Mouse (Mus musculus): ENCODE results near the gene Unc13b. TPM values are rescaled to one million over a fixed set of nuclear protein-coding genes. Genes with fewer than 3 reads are reported as not detected.

The Unc13b gene
- polyA plus RNA-seq, 1 experiment = 0.38 TPM

GRCm38 (mm10) chr4:43160045-43160444 lies 101.3 kb downstream of the Unc13b start:
- Histone ChIP-seq H3K4me1 (ENCODE audit: control insufficient read depth, insufficient read depth, low read length) (no peaks in the 10 kb centered on the region), H3K4me3 (ENCODE audit: insufficient read depth, low read length) (no peak overlapping the region), H3K27ac (ENCODE audit: insufficient read depth, low read depth, low read length) (no peak overlapping the region)
- TF ChIP-seq POLR2A (IDR thresholded peaks at IDR 0.05; ENCODE audit: borderline replicate concordance, low read depth, low read length) (no peak), CTCF (IDR thresholded peaks at IDR 0.05; ENCODE audit: low read depth, low read length) (no peak)

- no peak for TF ChIP-seq POLR2A (IDR thresholded peaks at IDR 0.05; ENCODE audit: borderline replicate concordance, low read depth, low read length)
- no peak for TF ChIP-seq CTCF (IDR thresholded peaks at IDR 0.05; ENCODE audit: low read depth, low read length)
- Histone ChIP-seq H3K27ac (ENCODE audit: insufficient read depth, low read depth, low read length) (no peak overlapping the region), H3K4me3 (ENCODE audit: insufficient read depth, low read length) (no peak overlapping the region), H3K4me1 (ENCODE audit: control insufficient read depth, insufficient read depth, low read length) (no peaks in the 10 kb centered on the region)
These were observed 102.4 kb downstream of the Unc13b start for GRCm38 (mm10) chr4:43161124-43161657.

GRCm38 (mm10) chr4:43163205-43163604 lies 104.5 kb downstream of the Unc13b start:
- H3K27ac ChIP-seq (ENCODE audit: insufficient read depth, low read depth, low read length) = no peak overlapping the region
- H3K4me3 ChIP-seq (ENCODE audit: insufficient read depth, low read length) = no peak overlapping the region
- TF ChIP-seq POLR2A (IDR thresholded peaks at IDR 0.05; ENCODE audit: borderline replicate concordance, low read depth, low read length) (no peak), CTCF (IDR thresholded peaks at IDR 0.05; ENCODE audit: low read depth, low read length) (no peak)
- H3K4me1 ChIP-seq (ENCODE audit: control insufficient read depth, insufficient read depth, low read length) = no peaks in the 10 kb centered on the region

DNA sequence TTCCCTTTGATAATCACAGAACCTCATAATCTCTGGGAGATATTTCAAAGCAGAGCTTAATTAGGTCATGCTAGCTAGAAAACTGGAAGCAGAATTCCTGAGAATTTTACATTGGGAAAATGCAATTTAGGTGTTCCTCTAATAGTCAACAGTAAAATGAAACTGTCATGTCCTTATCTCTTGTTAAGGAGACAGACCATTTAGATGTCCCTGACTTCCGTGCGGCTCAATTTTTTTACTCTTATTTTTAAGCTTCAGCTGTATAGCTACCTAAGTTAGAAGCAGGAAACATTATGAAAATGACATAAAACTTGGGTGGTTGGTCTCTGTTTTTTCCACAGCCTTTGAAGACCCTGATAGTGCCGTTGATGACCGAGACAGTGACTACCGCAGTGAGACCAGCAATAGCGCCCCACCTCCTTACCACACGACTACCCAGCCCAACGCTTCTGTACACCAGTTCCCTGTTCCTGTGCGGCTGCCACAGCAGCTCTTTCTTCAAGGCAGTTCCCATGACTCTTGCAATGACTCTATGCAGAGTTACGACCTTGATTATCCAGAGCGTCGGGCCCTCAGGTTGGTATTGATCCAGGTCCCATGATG lies 106.8 kb downstream of the Unc13b start:
- Histone ChIP-seq H3K27ac (ENCODE audit: insufficient read depth, low read depth, low read length) (no peak overlapping the region), H3K4me1 (ENCODE audit: control insufficient read depth, insufficient read depth, low read length) (no peaks in the 10 kb centered on the region), H3K4me3 (ENCODE audit: insufficient read depth, low read length) (no peak overlapping the region)
- no peak for TF ChIP-seq POLR2A (IDR thresholded peaks at IDR 0.05; ENCODE audit: borderline replicate concordance, low read depth, low read length)
- no peak for TF ChIP-seq CTCF (IDR thresholded peaks at IDR 0.05; ENCODE audit: low read depth, low read length)

DNA sequence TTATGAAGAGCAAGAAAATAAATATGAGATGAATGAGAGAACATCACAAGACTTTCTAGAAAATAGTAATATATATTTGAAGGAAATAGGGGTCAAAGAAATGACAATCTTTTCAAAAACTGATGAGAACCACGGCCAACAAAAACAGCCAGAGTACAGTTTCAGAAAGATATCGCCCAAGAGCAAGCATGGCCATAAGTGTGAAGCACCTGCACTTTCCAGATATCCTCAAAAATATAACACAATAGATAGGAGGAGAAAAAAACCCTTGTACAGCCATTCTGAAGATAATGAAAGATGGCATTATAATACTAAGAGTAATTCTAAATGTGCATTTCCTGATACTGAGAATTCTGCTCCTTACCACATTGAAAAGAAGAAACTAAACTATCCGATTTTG lies 111.3 kb downstream of the Unc13b start:
- TF ChIP-seq CTCF (IDR thresholded peaks at IDR 0.05; ENCODE audit: low read depth, low read length) (no peak), POLR2A (IDR thresholded peaks at IDR 0.05; ENCODE audit: borderline replicate concordance, low read depth, low read length) (no peak)
- Histone ChIP-seq H3K4me1 (ENCODE audit: control insufficient read depth, insufficient read depth, low read length) (no peaks in the 10 kb centered on the region), H3K27ac (ENCODE audit: insufficient read depth, low read depth, low read length) (no peak overlapping the region), H3K4me3 (ENCODE audit: insufficient read depth, low read length) (no peak overlapping the region)

GRCm38 (mm10) chr4:43177126-43177525 lies 118.4 kb downstream of the Unc13b start:
- H3K27ac ChIP-seq (ENCODE audit: insufficient read depth, low read depth, low read length) = no peak overlapping the region
- no peak overlapping the region for H3K4me3 ChIP-seq (ENCODE audit: insufficient read depth, low read length)
- TF ChIP-seq CTCF (IDR thresholded peaks at IDR 0.05; ENCODE audit: low read depth, low read length) = no peak
- no peak for TF ChIP-seq POLR2A (IDR thresholded peaks at IDR 0.05; ENCODE audit: borderline replicate concordance, low read depth, low read length)
- no peaks in the 10 kb centered on the region for H3K4me1 ChIP-seq (ENCODE audit: control insufficient read depth, insufficient read depth, low read length)

DNA sequence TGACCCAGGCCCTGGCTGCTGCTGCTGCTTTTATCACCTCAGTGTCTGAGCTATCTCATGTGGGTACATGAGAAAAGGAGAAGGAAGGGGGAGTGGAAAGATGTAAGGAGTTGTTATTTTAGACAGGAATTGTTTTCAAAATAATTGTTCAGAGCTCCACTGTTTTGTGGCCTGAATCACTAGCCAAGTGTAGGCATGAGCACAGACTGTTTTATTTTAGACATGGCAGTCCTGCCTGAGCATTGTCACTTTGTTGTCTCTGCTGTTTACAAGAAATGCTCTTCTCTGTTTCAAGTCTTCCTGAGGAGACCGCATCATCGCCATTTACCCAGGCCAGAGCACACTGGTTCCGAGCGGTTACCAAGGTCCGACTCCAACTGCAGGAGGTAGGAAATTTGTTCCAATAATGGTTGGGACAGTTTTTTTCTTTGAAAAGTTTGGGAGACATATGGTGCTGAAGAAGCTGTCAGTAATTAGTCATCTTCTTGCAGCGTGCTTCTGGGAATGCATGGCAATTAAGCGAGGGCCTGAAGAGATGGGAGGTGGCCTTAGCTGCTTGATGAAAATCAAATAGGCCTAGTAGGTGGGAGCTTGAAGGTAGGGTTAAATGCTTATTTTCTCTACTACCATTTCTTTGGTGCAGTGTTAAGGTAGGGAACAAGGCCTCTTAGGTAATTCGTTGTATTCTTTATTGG lies 123.9 kb downstream of the Unc13b start:
- no peak overlapping the region for H3K4me3 ChIP-seq (ENCODE audit: insufficient read depth, low read length)
- no peaks in the 10 kb centered on the region for H3K4me1 ChIP-seq (ENCODE audit: control insufficient read depth, insufficient read depth, low read length)
- no peak for TF ChIP-seq POLR2A (IDR thresholded peaks at IDR 0.05; ENCODE audit: borderline replicate concordance, low read depth, low read length)
- no peak overlapping the region for H3K27ac ChIP-seq (ENCODE audit: insufficient read depth, low read depth, low read length)

DNA sequence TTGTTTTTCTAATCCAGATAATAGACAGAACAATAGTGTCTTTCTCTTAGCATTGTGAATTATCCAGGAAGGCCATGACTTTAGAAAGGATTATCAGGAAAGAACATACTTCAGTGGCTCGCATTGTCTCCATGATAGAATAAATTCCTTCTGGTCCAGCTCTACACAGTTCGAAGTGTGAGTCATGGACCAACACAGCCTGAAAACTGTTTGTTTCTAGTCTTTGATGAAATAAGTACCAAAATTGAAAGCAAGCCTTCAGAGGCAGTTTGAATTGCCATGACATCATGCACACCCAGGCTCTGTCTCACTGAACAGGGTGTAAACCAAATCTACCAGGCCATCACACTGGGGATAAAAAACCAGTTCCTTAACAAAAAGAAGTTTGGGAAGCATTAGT lies 128.7 kb downstream of the Unc13b start:
- Histone ChIP-seq H3K27ac (ENCODE audit: insufficient read depth, low read depth, low read length) (no peak overlapping the region), H3K4me3 (ENCODE audit: insufficient read depth, low read length) (no peak overlapping the region), H3K4me1 (ENCODE audit: control insufficient read depth, insufficient read depth, low read length) (no peaks in the 10 kb centered on the region)
- TF ChIP-seq POLR2A (IDR thresholded peaks at IDR 0.05; ENCODE audit: borderline replicate concordance, low read depth, low read length) = no peak
- no peak for TF ChIP-seq CTCF (IDR thresholded peaks at IDR 0.05; ENCODE audit: low read depth, low read length)

DNA sequence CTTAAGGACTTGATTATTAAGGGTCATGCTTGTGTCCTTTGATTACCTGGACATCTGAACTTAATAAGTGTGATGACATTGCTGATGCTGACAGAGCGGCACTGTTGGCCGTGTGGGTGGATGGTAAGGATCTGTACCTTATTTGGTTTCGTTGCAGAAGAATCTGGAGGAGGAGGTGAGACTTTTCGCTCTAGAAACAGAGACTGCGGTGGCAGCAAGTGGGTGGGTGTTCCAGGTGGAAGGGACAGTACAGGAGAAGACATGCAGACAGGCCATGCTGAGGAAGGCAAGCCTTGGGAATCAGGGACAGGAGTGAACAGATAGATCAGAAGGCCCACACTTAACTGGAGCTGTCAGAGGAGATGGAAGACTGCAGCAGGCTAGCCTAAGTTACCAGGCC lies 130.6 kb downstream of the Unc13b start:
- Histone ChIP-seq H3K27ac (ENCODE audit: insufficient read depth, low read depth, low read length) (no peak overlapping the region), H3K4me1 (ENCODE audit: control insufficient read depth, insufficient read depth, low read length) (no peaks in the 10 kb centered on the region), H3K4me3 (ENCODE audit: insufficient read depth, low read length) (no peak overlapping the region)
- no peak for TF ChIP-seq CTCF (IDR thresholded peaks at IDR 0.05; ENCODE audit: low read depth, low read length)
- TF ChIP-seq POLR2A (IDR thresholded peaks at IDR 0.05; ENCODE audit: borderline replicate concordance, low read depth, low read length) = no peak

DNA sequence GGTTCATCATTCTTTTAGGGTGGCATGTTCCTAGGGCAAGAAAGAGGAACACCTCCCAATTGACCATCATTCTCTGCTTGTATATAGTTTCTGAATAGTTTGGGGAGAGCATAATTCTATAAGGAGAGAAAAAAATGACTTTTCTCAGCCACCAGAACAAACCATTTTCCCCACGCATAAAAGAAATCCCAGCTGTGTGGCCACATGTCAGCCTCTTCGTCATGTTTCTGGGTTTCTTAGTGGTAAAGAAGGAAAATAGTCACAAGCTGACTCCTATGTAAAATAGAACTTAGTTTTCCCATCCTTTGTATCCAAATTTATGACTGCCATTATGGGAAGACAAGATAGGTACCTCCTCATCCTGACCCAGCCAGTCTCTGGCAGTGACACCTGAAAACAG lies 146.2 kb downstream of the Unc13b start:
- TF ChIP-seq POLR2A (IDR thresholded peaks at IDR 0.05; ENCODE audit: borderline replicate concordance, low read depth, low read length) (no peak), CTCF (IDR thresholded peaks at IDR 0.05; ENCODE audit: low read depth, low read length) (no peak)

More for the DNA sequence above, 146.2 kb downstream of the Unc13b start:
- Histone ChIP-seq H3K4me1 (ENCODE audit: control insufficient read depth, insufficient read depth, low read length) (no peaks in the 10 kb centered on the region), H3K27ac (ENCODE audit: insufficient read depth, low read depth, low read length) (no peak overlapping the region), H3K4me3 (ENCODE audit: insufficient read depth, low read length) (no peak overlapping the region)
